Mouse (Mus musculus): Measurements from ENCODE around the gene Slc16a6.
A peak's percentile ranks its signal among the peaks of the same experiment; 100 is the strongest.

The Slc16a6 gene

DNA sequence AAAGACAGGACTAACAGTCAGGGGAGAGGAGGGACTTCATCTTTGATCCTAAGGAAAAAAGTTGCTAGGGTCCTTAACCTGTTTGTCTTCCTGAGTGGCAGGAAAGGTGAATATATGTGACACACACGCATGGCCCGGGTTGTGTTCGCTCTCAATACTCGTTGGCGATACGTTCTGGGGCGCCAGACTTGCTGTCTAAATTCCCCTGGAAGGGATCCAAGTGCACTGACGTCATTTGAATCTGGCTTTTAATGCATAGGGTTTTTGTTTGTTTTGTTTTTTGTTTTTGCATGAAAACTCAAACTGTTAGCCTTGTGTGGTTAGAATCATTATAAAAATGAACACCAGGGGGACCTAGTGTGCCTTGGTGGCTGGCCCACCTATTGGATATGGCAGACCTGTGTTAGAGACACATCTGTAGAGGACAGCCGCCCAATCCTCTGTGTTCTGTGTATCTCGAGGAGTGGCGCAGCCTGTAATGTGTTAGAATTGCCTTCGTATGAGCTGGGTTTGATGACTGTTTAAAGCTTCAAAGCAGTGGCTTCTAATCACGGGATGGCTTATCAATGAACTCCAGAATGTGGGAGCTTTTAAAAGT lies 27.9 kb downstream of the Slc16a6 start:
- peak; percentile 57 for DNase-seq (ENCODE audit: low read depth, low spot score)

DNA sequence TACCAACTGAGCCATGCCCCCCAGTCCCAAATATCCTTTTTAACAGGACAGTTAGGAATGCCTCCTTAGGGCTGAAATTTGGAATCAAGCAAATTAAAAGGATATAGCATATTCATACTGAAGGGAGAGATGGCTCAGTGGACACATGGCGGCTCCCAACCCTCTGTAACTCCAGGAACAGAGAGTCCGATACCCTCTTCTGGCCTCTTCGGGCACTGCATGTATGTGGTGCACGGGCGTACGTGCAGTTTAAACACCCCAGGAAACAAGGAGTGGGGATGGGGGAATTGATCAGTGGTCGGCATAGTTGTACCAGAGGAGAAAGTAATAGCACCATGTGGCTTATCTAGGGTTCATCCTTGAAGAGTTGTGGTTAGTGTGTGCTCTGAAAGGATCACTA lies 28.8 kb downstream of the Slc16a6 start:
- no peak for DNase-seq (ENCODE audit: low read depth, low spot score)

DNA sequence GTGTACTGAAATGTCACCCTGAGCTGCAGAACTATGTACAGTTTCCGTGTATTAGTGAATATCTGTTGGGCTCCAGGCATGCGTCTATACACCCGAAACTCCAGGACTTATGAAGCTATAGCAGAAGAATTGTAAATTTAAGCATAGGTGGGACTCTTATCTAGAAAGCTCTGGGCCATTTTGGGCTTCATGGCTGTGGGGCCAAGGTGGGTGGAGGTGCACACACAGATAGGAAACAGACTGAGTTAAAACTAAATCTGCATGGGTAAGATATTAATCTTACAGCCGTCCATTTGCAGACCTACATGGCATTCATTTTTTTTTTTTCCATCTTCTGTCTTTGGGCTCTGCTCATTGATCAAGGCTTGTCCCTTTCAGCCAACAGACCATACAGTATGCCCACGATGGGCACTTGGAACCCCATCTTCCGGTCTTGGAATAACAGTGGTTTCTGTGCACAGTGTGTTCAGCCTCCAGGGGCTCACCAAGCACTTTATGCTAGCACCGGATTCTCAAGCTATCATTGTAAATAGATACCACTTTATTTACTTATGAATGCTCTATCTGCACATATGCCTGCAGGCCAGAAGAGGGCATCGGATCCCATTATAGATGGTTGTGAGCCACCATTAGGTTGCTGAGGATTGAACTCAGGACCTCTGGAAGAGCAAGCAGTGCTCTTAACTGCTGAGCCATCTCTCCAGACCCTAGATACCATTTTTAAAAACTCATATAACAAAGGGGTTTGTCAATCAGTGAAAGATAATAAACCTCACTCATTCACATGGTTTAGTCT lies 29.7 kb downstream of the Slc16a6 start:
- DNase-seq (ENCODE audit: low read depth, low spot score) = no peak

DNA sequence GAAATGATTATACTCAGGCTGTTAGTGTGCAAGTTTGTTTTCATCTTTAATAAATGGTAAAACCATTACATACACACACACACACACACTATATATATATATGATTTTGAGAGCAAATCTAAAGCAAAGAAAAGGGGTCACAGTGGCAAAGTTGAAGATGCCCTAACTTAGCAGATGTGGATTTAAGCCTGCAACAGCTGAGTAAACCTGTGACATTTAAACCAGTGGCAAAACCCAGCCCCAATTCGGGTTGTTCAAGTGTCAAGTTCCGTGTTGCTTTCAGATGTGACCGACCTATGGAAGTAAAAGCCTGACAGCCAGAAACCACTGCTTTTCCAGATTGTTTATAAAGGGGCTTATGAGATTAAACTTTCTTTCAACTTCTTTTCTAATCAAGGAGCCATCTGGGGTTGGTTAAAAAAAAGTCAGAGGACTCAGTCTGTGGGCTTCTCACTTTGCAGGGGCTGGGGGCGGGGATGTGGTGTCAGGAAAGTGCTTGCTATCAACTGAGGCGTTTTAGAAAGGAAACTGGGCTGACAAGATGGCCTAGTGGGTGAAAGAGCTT lies 31.1 kb downstream of the Slc16a6 start:
- DNase-seq (ENCODE audit: low read depth, low spot score) = no peak

DNA sequence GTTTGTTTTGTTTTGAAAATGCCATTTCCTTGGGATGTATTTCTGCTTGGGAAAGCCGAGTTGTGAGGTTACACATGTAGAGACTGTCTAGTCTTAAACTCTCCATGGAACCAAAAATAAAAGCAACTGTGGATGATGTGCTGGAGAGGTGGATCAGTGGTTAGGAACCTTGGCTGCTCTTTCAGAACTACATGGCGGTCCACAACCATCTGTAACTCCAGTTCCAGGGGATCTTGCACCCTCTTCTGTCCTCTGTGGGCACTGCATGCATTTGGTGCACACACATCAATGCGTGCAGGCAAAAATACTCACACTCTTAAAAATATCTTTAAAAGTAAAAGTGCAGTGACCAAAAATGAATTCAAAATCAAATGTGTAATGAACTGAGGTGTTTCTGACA lies 32.3 kb downstream of the Slc16a6 start:
- DNase-seq (ENCODE audit: low read depth, low spot score) = peak; percentile 22

DNA sequence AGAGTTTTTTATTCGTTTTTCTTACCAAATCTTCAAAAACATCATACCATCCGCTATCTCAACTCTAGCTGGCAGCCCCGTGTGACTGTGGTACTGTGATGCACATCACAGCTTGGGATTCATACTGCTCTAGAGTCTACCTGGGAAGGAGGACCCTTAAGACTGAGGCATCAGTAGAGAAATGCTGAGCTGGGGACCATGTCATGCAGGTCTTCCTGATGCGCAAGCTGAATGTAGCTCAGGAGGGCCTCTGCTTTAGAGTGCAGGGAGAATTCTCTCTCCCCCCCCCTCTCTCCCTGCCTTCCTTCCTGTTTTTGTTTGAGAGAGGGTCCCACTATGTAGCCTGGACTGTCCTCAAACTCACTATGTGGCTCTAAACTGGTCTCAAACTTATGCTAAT lies 32.8 kb downstream of the Slc16a6 start:
- DNase-seq (ENCODE audit: low read depth, low spot score) = no peak

DNA sequence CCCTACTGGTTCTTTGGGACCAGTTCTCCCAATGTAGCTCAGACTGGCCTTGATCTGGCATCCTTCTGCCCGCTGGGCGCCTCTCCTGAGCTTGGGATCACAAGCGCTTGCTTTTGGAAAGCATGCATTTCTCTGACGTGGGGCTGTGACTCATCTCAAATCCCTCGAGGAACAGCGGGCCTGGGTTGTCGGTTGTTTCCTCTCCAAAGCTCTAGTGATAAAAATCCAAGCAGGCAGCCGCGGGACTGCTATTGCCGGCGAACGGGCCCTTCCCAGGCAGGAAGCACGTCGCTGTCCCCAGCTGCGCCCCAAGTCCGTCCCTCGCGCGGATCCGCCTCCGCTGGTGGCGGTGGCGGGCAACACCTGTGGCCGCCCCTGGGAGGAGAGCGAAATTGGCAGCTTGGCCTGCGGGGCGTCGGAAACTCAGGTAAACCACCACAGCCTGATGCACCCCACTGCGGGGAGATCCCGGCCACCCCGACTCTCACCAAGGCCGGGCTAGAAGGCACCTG lies 33.5 kb downstream of the Slc16a6 start:
- peak; percentile 59 for DNase-seq (ENCODE audit: low read depth, low spot score)

DNA sequence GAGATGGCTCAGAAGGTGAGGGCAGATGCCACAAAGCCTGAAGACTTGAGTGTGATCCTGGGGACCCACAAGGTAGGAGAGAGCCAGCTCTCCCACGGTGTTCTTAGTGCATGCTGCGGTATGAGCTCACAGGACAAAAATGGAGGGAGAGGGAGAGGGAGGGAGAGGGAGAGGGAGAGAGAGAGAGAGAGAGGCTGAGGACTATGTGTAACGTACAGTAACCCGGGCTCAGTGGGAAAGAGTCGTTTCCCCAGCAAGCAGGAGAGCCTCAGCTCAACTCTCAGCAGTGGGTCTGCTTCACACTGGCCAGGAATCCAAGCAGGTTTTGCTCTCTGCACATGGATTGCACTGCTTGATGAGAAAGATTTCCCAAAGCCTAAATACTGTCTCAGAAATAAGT lies 34.2 kb downstream of the Slc16a6 start:
- DNase-seq (ENCODE audit: low read depth, low spot score) = no peak

DNA sequence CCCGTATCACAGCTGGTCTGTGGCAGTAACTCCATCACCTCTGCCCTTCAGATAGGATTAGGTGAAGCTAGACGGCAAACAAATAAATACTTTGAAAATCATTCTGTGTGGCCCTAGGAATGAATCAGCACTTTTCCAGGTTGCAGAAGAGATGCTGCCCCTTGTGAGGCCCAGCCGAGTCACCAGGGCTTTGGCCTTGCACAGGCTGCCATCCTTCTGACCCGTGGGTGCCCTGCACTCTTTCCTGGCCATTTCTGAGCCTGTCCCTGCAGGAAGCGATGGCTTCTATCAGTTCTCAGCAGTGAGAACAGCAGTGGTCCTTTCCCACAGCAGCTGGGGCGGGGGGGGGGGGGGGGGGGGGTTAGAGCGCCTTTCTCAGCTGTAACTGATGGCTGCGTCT lies 36.5 kb downstream of the Slc16a6 start:
- no peak for DNase-seq (ENCODE audit: low read depth, low spot score)

DNA sequence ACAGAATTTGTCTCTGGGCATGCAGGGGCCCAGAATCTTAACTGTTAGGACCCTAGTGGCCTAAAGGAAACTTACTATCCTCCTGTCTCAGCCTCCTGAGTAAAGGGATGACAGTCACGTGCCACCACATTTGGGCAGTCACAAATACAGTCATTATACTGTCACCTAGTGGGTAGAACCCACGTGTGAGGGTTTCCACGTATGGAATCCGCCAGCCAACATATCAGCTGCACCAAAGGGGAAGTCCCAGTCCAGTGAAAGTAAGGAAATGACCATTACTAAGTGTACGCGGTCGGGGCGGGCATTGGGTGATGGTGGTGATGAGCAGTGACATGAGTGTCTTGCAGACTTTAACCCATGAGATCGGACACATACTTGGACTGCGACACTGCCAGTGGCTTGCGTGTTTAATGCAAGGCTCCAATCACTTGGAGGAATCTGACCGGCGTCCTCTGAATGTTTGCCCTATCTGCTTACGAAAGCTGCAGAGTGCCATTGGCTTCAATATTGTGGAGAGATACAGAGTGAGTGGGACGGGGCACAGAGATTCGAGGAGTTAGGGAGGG lies 39.1 kb downstream of the Slc16a6 start:
- DNase-seq (ENCODE audit: low read depth, low spot score) = no peak

DNA sequence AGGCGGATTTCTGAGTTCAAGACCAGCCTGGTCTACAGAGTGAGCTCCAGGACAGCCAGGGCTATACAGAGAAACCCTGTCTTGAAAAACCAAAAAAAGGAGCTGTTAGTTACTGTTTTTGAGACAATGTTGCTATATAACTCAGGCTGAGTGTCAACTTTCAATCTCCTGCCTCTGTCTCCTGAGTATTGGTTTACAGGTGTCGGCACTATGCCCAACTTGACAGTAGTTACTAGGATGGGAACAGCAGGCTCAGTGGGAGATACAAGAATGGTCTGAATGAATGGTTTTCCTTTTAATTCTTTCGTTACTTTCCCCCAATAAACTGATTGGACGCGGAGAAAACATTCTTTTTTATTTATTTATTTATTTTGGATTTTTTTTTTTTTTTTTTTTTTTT lies 46.0 kb downstream of the Slc16a6 start:
- DNase-seq (ENCODE audit: low read depth, low spot score) = no peak

DNA sequence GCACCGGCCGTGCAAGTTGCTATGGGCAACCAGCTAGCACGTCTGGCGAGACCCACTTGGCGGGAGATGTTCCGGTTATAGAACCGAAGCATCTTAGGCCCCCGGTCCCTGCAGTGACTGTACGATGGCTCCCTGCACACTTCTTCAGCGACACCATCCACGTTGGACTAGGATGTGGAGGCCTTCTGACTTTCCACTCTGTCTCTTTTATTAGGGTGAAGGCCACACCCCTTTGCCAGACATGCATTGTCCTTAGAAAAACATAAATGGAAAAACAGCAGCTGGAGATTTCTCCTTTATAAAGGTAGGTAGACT lies 47.2 kb downstream of the Slc16a6 start:
- no peak for DNase-seq (ENCODE audit: low read depth, low spot score)

DNA sequence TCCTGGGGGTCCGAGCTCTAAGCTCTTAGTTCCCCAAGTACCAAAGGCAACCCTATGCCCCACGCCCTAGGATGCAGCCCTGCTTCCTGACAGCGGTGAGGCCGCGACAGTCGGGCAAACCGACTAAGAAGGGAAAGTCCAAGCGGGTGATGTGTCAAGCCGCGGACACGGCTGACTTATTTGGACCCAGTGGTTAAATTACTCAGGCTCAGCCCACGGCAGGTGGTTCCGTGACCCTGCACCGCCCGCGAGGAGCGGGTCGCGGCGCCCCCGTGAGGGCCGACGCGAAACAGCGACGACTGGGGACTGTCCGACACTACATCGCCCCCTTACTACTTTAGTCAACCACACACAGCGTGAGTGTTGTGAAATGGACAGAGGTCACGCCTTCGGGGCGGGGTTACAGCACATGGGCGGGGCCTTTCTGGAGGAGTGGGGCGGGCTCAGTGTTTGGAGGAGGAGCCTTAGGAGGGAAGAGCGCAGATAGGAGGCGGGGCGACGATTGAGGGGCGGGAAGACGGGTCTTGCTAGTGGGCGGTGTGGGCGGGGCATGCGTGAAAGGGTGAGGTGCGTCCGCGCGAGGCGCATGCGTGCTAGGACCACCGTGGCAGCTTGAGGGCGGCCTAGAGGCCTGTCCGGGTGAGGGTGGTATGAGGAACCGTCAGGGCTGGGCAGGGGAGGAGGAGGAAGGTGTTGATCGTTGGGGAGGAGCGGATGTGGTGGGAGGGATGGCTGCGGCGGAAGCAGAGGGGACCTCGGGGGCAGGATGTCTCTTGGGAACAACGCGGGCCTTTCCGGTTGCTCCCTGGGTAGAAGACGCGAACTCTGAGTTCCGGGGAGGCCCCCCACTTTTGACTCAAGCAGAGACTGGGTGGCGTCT lies 47.8 kb downstream of the Slc16a6 start, which contains the start of gene Amz2:
Gene Amz2, plus strand, starts transcription at position 555 of the 880 bp plus-strand sequence.
- peak; percentile 100 for DNase-seq (ENCODE audit: low read depth, low spot score)

DNA sequence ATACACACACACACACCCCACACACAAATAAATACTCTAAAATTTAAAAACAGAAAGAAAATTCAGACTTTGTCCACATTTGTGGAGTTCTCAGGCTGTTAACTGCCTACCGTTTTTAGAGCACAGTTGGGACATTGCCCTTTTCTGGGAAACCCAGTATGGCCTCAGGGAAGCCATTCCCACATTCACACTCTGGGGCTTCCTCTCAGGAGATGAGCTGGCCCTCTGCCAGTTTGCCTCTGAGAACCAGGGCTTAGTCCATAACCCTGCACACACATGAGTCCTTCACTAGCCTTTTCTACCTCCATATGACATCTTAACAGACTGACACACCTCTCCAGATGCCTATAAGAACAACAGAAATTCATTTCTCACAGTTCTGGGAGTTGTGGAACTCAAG lies 50.1 kb downstream of the Slc16a6 start:
- no peak for DNase-seq (ENCODE audit: low read depth, low spot score)

DNA sequence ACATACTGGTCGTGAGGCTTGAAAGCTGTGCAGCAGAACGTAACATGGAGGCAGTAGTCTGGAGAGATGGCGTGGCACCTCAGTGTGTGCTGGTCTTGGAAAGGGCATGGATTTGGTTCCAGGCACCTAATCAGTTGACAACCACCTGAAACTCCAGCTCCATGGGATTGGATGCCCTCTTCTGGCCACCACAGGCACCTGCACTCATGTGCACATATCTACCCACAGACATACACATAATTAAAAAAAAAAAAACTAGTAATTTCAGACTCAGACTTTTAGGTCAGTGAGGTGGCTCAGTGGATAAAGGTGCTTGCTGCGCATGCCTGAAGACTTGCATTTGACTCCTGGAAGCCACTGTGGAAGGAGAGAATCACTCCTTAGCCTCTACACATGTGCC lies 51.1 kb downstream of the Slc16a6 start:
- DNase-seq (ENCODE audit: low read depth, low spot score) = no peak

DNA sequence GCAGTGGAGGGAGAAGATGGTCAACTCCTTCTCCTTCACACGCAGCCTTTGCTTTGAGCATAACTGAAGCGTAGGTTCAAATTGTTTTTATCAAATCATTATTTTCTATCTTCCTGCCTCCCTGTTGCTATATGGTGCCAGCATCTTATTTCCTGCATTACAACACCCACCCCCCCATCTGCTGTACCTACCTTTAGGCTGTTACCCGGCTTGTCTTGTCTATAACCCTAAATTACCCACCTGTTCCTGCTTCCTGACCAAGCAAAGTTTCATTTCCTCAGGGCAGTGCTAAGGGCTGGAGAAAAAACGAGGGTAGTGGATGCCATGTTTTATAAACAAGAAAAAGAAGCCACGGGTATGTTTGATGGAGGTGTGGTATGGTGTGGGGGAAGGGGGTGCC lies 52.2 kb downstream of the Slc16a6 start:
- DNase-seq (ENCODE audit: low read depth, low spot score) = no peak

DNA sequence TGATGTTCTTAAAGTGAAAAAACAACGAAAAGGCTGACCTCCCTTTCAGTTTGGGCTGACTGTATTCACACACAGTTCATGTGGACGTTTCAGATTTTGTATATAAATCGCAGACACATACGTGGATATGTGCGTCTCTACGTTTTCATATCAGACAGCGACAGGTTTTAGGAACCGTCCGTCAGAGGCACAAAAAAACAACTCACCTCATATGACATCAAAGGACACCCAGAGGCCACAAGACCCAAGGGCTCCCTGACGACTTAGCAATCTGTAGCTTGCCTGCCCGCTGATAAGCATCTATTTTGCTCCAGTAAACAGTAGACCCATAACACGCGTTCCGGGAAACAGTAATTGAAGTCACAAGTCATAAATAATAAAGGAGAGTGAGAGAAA lies 52.8 kb downstream of the Slc16a6 start:
- no peak for DNase-seq (ENCODE audit: low read depth, low spot score)

DNA sequence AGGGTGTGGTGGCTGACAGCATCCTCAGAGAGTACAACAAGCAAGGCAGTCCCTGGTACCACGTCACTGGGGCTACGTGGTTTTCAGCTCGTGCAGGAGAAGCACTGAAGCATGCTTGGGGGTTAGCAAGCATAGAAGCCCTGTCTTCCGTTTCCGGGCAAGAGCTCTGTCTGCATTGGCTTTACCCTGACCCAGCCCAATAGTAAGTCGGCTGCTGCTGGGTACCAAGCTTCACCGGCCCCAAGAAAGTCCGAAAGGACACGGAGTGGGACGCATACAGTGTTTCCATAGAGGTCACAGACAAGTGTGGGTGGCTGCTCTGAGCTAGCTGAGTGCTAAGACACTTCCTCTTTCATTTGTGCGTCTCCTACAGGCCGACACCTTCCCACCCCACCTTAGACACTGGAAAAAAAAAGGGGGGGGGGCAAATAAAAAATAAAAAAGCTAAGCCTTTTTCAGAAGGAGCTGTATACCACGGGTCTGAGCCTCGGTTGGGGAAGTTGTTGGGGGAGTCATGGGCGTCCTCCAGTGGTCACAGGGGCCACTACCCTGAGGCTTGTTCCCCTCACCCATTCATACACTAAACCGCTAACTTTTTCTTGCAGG lies 53.3 kb downstream of the Slc16a6 start:
- no peak for DNase-seq (ENCODE audit: low read depth, low spot score)

DNA sequence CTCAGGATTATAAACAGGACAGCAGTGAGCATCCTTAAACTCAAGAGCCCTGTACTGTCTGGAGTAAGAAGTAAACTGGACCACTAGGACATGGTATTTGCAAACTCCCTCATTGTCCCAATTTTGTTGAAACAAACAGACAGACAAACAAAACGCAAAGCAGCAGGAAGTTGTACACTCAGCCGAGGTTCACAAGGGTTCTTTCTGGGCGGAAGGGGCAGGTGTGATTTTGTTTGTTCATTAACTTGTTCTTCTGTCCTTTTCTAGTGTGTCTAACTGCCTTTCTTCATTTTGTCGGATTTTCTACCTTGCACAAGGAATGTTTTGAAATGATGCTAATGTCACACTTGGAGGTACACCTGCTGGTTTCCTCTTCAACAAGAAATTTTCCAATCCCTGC lies 53.9 kb downstream of the Slc16a6 start:
- DNase-seq (ENCODE audit: low read depth, low spot score) = no peak

DNA sequence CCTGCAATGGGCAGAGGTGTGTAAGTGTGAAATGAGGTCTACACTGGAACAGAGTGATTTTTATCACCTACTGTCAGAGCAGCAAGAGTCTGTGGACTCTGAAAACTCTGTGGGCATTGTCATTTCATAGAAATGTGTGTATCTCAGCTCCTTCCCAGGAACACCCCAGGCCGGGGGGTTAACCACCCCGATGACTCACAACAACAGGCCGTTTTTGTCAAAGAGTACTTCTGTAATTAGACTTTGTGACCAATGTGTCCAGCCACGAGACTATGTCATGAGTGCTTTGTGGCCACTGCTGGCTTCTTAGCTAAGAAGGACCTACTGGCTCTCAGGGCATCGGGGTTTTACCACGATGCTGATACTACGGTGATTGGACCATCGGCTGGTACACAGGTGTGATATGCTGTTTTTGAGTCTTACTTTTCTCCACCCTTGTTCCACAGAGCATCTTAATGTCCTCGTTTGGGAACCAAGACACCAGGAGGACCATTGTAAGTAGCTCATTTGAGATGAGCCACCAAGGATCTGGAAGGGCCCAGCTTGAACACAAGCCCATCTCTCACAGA lies 55.8 kb downstream of the Slc16a6 start:
- DNase-seq (ENCODE audit: low read depth, low spot score) = no peak
